Mouse (Mus musculus): Measurements from ENCODE around the gene Tmem131. TPM values are rescaled to one million over a fixed set of nuclear protein-coding genes. Genes with fewer than 3 reads are reported as not detected.

The Tmem131 gene
- polyA plus RNA-seq, 1 experiment from 2014 or later: 10.3 TPM

- 82% methylated on average over 5 of the region's 5 CpGs for WGBS
- H3K9me3 ChIP-seq (replicated peaks): no peaks in the 10 kb centered on the region
- H3K27ac ChIP-seq (replicated peaks): no peak overlapping the region
- no peaks in the 10 kb centered on the region for H3K36me3 ChIP-seq
- no peak for DNase-seq (ENCODE audit: low spot score)
- H3K27me3 ChIP-seq (ENCODE audit: low read depth, poor library complexity, severe bottlenecking): peaks cover 25% of the 10 kb centered on the region
- peaks cover 10% of the 10 kb centered on the region for H3K4me1 ChIP-seq
- H3K4me3 ChIP-seq: no peak overlapping the region
Measured at GRCm38 (mm10) chr1:36768786-36769185, 174.7 kb downstream of the Tmem131 start.

GRCm38 (mm10) chr1:36767321-36767720 is 176.1 kb downstream of the Tmem131 start:
- 61% methylated on average over 10 of the region's 10 CpGs for WGBS
- no peaks in the 10 kb centered on the region for H3K36me3 ChIP-seq
- no peak for DNase-seq (ENCODE audit: low spot score)
- H3K4me1 ChIP-seq: peaks cover 10% of the 10 kb centered on the region
- H3K9me3 ChIP-seq (replicated peaks): no peaks in the 10 kb centered on the region
- H3K27ac ChIP-seq (replicated peaks): no peak overlapping the region
- H3K4me3 ChIP-seq: no peak overlapping the region
- peaks cover 25% of the 10 kb centered on the region for H3K27me3 ChIP-seq (ENCODE audit: low read depth, poor library complexity, severe bottlenecking)

GRCm38 (mm10) chr1:36766431-36767205 is 176.8 kb downstream of the Tmem131 start:
- H3K36me3 ChIP-seq: no peaks in the 10 kb centered on the region
- H3K9me3 ChIP-seq (replicated peaks): no peaks in the 10 kb centered on the region
- H3K27me3 ChIP-seq (ENCODE audit: low read depth, poor library complexity, severe bottlenecking): peaks cover 21% of the 10 kb centered on the region
- DNase-seq (ENCODE audit: low spot score): no peak
- H3K27ac ChIP-seq (replicated peaks): 0 out of 2 replicates have a peak overlapping the region, but pooled peaks have one; percentile 6
- peaks cover 10% of the 10 kb centered on the region for H3K4me1 ChIP-seq
- 80% methylated on average over 4 of the region's 4 CpGs for WGBS
- H3K4me3 ChIP-seq: no peak overlapping the region

DNA sequence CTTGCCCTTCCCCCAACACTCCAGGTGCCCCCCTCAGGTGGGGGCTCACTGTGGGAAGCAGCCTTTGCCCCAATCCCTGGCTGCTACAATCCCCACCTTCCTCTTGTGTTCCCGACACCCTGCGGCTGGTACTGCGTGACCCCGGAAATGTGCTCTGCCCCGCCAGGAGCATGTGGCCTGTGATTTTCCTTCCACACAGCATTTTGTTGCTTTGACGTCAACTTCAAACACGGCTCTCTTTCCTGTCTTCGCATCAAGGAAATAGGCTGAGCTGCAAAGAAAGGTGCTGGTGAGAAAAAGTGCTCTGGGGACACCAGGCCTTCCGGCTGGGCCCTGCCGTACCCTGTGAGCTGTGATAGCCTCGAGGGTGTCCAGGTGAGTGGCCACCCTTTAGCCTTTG is 181.9 kb downstream of the Tmem131 start, which contains the start of gene Zap70:
Gene Zap70, plus strand, starts transcription at position 231 of the 400 bp plus-strand sequence.
- Histone ChIP-seq H3K27ac (replicated peaks) (no peak within 1 kb of the TSS), H3K9me3 (replicated peaks) (no peaks in the 10 kb centered on the region), H3K27me3 (ENCODE audit: low read depth, poor library complexity, severe bottlenecking) (no peaks in the 10 kb centered on the region), H3K4me1 (0 out of 2 replicates have a peak, but pooled peaks cover under 1% of the 10 kb centered on the region), H3K4me3 (no peak within 1 kb of the TSS), H3K36me3 (no peaks in the 10 kb centered on the region)
- WGBS: 89% methylated on average over 11 of the region's 11 CpGs
- DNase-seq (ENCODE audit: low spot score): no peak

GRCm38 (mm10) chr1:36761061-36761460 is 182.4 kb downstream of the Tmem131 start:
- no peak for DNase-seq (ENCODE audit: low spot score)
- no peaks in the 10 kb centered on the region for H3K36me3 ChIP-seq
- H3K27me3 ChIP-seq (ENCODE audit: low read depth, poor library complexity, severe bottlenecking): no peaks in the 10 kb centered on the region
- no peak overlapping the region for H3K4me3 ChIP-seq
- 91% methylated on average over 8 of the region's 8 CpGs for WGBS
- no peaks in the 10 kb centered on the region for H3K9me3 ChIP-seq (replicated peaks)
- H3K27ac ChIP-seq (replicated peaks): no peak overlapping the region
- no peaks in the 10 kb centered on the region for H3K4me1 ChIP-seq

- Histone ChIP-seq H3K36me3 (no peaks in the 10 kb centered on the region), H3K27me3 (ENCODE audit: low read depth, poor library complexity, severe bottlenecking) (no peaks in the 10 kb centered on the region), H3K4me1 (no peaks in the 10 kb centered on the region), H3K4me3 (no peak overlapping the region), H3K9me3 (replicated peaks) (no peaks in the 10 kb centered on the region), H3K27ac (replicated peaks) (no peak overlapping the region)
- 86% methylated on average over 9 of the region's 9 CpGs for WGBS
- no peak for DNase-seq (ENCODE audit: low spot score)
Measured at GRCm38 (mm10) chr1:36760401-36760800, 183.1 kb downstream of the Tmem131 start.

GRCm38 (mm10) chr1:36759076-36759475 is 184.4 kb downstream of the Tmem131 start:
- Histone ChIP-seq H3K27ac (replicated peaks) (no peak overlapping the region), H3K36me3 (no peaks in the 10 kb centered on the region), H3K4me3 (no peak overlapping the region), H3K9me3 (replicated peaks) (no peaks in the 10 kb centered on the region), H3K27me3 (ENCODE audit: low read depth, poor library complexity, severe bottlenecking) (no peaks in the 10 kb centered on the region), H3K4me1 (no peaks in the 10 kb centered on the region)
- DNase-seq (ENCODE audit: low spot score): no peak
- 88% methylated on average over 18 of the region's 18 CpGs for WGBS

GRCm38 (mm10) chr1:36758553-36758952 is 184.9 kb downstream of the Tmem131 start:
- H3K4me3 ChIP-seq: no peak overlapping the region
- H3K36me3 ChIP-seq: no peaks in the 10 kb centered on the region
- no peaks in the 10 kb centered on the region for H3K9me3 ChIP-seq (replicated peaks)
- H3K27me3 ChIP-seq (ENCODE audit: low read depth, poor library complexity, severe bottlenecking): no peaks in the 10 kb centered on the region
- 88% methylated on average over 9 of the region's 9 CpGs for WGBS
- DNase-seq (ENCODE audit: low spot score): no peak
- H3K4me1 ChIP-seq: no peaks in the 10 kb centered on the region
- no peak overlapping the region for H3K27ac ChIP-seq (replicated peaks)

DNA sequence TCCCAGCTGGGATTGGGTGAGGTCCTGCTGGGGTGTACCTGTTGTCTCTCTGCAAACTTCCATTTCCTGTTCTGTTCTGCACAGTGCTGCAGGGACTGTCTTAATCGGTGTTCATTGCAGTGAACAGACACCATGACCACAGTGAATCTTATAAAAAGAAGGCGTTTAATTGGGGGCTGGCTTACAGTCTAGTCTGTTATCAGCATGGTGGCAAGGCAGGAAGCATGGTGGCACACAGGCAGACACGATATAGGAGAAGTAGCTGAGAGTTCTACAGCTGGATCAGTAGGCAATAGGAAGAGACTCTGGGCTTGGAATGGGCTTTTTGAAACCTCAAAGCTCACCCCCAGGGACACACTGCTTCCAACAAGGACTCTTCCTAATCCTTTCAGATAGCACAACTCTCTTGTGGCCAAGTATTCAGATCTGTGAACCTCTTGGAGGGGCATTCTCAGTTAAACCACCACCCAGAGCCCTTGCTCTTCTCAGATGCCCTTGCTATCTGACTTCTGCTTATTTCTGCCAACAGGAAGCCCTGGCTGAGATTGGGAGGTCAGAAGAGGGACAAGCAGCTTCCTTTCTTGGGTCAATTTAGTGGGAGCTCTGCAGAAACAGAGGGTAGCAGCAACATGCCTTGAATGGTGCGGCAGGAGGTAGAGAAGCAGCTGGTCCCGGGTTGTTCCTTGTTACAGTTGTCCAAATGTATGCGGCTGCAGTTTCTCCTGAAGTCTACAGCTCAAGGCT is 189.4 kb downstream of the Tmem131 start:
- Histone ChIP-seq H3K4me3 (no peak overlapping the region), H3K27me3 (ENCODE audit: low read depth, poor library complexity, severe bottlenecking) (no peaks in the 10 kb centered on the region), H3K9me3 (replicated peaks) (no peaks in the 10 kb centered on the region), H3K4me1 (no peaks in the 10 kb centered on the region), H3K36me3 (no peaks in the 10 kb centered on the region), H3K27ac (replicated peaks) (no peak overlapping the region)
- whole genome bisulfite sequencing: 88% methylated on average over 6 of the region's 6 CpGs
- no peak for DNase-seq (ENCODE audit: low spot score)

GRCm38 (mm10) chr1:36746452-36746851 is 197.0 kb downstream of the Tmem131 start:
- peaks cover 20% of the 10 kb centered on the region for H3K4me1 ChIP-seq

GRCm38 (mm10) chr1:36745661-36746060 is 197.8 kb downstream of the Tmem131 start:
- H3K27me3 ChIP-seq (ENCODE audit: low read depth, poor library complexity, severe bottlenecking): 0 out of 2 replicates have a peak, but pooled peaks cover 13% of the 10 kb centered on the region
- H3K4me1 ChIP-seq: peaks cover 20% of the 10 kb centered on the region
- 32% methylated on average over 4 of the region's 4 CpGs for WGBS
- no peak overlapping the region for H3K4me3 ChIP-seq
- H3K36me3 ChIP-seq: no peaks in the 10 kb centered on the region
- no peak for DNase-seq (ENCODE audit: low spot score)
- no peak overlapping the region for H3K27ac ChIP-seq (replicated peaks)
- no peaks in the 10 kb centered on the region for H3K9me3 ChIP-seq (replicated peaks)

More at GRCm38 (mm10) chr1:36746452-36746851, 197.0 kb downstream of the Tmem131 start:
- H3K27me3 ChIP-seq (ENCODE audit: low read depth, poor library complexity, severe bottlenecking): 0 out of 2 replicates have a peak, but pooled peaks cover 5% of the 10 kb centered on the region
- H3K4me3 ChIP-seq: no peak overlapping the region
- 47% methylated on average over 15 of the region's 15 CpGs for WGBS
- no peak overlapping the region for H3K27ac ChIP-seq (replicated peaks)
- no peaks in the 10 kb centered on the region for H3K36me3 ChIP-seq
- no peaks in the 10 kb centered on the region for H3K9me3 ChIP-seq (replicated peaks)
- DNase-seq (ENCODE audit: low spot score): peak; percentile 46

DNA sequence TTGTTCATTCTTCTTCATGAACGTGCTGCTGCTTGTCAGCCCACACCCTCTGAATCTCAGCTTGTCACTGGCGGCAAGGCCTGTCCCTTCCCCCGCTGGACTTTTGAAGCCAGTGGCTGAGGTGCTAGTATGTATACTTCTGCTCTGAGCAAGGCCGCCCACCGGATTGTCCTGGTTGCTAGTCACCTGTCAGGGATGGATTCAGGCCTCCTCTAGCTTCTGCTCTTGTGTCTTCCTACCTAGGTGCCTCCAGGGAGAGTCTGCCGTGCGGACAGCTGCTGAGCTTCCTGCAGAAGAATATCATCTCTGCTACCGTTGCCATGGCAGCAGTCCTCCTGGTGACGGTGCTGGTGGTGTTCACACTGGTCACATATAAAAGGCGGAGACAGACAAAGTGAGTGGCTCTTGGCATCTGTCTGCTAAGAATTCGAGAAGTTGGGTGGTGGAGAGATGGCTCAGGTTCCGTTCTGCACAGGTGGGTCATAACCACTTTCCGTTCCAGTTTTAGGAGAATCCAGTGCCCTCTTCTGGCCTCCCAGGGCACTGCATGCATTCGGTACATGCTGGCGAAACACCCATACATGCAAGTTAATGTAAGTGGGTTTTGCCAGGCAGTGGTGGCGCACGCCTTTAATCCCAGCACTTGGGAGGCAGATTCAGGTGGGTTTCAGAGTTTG is 199.1 kb downstream of the Tmem131 start:
- Histone ChIP-seq H3K27me3 (ENCODE audit: low read depth, poor library complexity, severe bottlenecking) (0 out of 2 replicates have a peak, but pooled peaks cover 15% of the 10 kb centered on the region), H3K4me3 (peak overlapping the region; percentile 41), H3K4me1 (peaks cover 20% of the 10 kb centered on the region), H3K9me3 (replicated peaks) (no peaks in the 10 kb centered on the region), H3K36me3 (no peaks in the 10 kb centered on the region), H3K27ac (replicated peaks) (no peak overlapping the region)
- WGBS: 37% methylated on average over 17 of the region's 17 CpGs
- peak; percentile 71 for DNase-seq (ENCODE audit: low spot score)

Measured in midbrain, embryonic 10.5 days (tissue).